Mouse (Mus musculus) CD4-positive helper T cell, adult 2 months (primary cell): ENCODE data around the gene Ckap2.
"Not testable (repeated sequence)": the region's sequence is repeated elsewhere in the genome, so short reads cannot be mapped to it uniquely, and the experiment has no call there.

Experiments
- DNase-seq: peaks from one replicate; pipeline ENCODE4 v3.0.0-alpha.2; 2012; ENCODE audit warnings: low read depth, missing footprints, low spot score

Ckap2 gene

GRCm38 (mm10) chr8:22149643-22150344 lies 35.8 kb downstream of the Ckap2 start:
- DNase-seq: no peak

GRCm38 (mm10) chr8:22148367-22148740 lies 37.3 kb downstream of the Ckap2 start:
- no peak for DNase-seq

DNA sequence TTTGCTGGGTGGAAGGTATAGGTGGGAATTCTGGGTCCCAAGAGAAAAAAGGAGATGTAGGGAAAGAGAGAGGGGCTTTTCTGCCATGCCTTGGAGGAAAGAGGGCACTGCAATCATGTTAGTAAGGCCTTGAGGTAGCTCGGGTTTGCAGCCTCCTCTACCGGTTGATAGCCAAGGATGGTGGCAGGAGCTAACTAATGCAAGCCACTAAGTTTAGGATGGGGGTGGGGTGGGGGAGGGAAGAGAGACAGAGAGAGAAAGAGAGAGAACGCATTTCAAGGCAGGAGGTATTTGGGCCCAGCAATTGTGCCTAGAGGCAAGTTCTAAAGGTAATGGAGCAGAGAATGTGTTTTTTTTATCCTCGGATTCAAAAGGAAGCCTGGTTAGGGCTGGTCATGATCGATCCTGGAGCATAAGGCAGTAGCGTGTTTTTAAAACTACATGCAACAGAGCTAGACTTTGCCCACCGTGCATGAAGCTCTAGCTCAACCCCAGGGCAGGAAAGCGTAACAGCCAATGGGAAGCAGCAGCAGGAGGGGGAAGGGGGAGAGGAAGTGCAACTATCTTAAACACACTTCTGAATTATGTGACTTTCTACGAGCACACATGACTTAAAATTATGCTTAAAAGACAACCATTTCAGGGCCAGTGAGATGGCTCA lies 37.8 kb downstream of the Ckap2 start:
- DNase-seq: no peak

DNA sequence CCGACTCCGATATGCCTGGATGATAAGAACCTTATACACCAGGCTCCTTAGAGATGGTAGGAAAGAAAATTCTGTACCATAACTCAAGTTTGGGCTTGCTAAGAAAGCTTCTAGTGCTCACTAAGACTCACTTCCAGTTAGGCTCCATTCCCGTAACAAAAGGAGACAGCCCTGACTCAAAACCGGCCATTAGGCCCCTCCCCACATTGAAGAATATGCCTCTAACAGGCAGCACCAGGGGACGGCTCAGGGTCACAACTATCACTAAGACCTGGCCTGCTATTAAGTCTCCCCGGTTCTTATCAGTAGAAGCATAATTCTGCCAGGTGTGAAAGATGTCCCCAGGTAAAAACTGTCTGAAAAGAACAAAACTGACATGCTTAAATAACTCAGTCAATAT lies 39.8 kb downstream of the Ckap2 start:
- DNase-seq: no peak

- no peak for DNase-seq
Observed at GRCm38 (mm10) chr8:22143764-22144491, 41.7 kb downstream of the Ckap2 start.

DNA sequence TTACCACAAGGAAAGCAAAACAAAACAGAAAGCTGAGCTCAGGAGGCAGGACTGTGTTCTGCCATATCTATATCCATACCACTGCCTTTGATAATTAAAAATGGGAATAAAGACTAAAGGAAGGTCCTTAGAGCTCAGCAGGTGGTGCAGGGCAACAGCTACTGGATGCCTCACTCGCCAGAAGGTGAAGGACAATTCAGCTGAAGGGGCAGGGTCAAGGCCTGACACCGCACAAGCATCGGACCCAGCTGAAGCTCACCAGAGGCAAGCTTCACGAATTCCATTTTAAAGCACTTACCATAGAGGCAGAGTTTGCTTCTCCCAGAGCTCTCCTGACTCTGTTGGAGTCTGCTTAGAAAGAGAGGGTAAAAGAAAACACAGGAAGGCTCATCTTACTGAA lies 43.0 kb downstream of the Ckap2 start:
- no peak for DNase-seq

GRCm38 (mm10) chr8:22141836-22142385 lies 43.7 kb downstream of the Ckap2 start:
- no peak for DNase-seq

DNA sequence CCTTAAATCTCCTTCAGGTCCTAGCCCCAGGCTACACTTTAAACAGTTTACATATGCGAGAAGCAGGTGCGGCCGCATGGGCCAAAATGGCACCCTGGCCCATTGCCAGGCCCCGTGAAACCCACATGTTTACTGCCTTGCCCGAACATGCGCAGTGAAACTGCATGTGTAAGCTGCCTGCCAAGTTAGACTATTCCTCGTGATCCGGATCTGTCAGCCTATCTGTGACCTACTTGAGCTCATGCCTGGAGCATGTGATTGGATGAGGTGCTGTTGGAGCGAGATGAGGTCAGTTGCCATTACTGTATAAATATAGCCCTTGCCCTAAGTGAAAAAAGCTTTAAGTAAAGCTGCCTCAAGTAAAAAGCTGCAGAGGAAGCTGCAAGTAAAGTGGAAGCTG lies 49.2 kb downstream of the Ckap2 start:
- DNase-seq: not testable (repeated sequence)

GRCm38 (mm10) chr8:22134750-22135135 lies 50.9 kb downstream of the Ckap2 start:
- no peak for DNase-seq

- DNase-seq: no peak
Observed at GRCm38 (mm10) chr8:22134078-22134749, 51.4 kb downstream of the Ckap2 start.

- no peak for DNase-seq
Observed at GRCm38 (mm10) chr8:22132062-22132461, 53.6 kb downstream of the Ckap2 start.

- peak; percentile 64 for DNase-seq
Observed at GRCm38 (mm10) chr8:22124220-22125152, 61.1 kb downstream of the Ckap2 start, which contains the start of gene Nek5. TSS of gene Nek5 (minus strand) at chr8:22125053.
